Mouse (Mus musculus) cerebellum, adult 2 months (tissue): ENCODE results near the gene Sppl2c.
A peak's percentile ranks its signal among the peaks of the same experiment; 100 is the strongest.

Experiments used
- CTCF ChIP-seq: fragments of 200-500 bp; IDR thresholded peaks from 2 replicates; pipeline ENCODE4 v1.5.1; 2011; ENCODE audit warnings: low read depth, mild to moderate bottlenecking, control low read depth, low read length, moderate library complexity, borderline replicate concordance; ENCODE audit not compliant: insufficient read depth
- POLR2A ChIP-seq: fragments of 200-500 bp; IDR thresholded peaks from 2 replicates; pipeline ENCODE4 v1.6.1; 2011; ENCODE audit warnings: low read length, control low read depth, borderline replicate concordance; ENCODE audit not compliant: insufficient read depth

DNA sequence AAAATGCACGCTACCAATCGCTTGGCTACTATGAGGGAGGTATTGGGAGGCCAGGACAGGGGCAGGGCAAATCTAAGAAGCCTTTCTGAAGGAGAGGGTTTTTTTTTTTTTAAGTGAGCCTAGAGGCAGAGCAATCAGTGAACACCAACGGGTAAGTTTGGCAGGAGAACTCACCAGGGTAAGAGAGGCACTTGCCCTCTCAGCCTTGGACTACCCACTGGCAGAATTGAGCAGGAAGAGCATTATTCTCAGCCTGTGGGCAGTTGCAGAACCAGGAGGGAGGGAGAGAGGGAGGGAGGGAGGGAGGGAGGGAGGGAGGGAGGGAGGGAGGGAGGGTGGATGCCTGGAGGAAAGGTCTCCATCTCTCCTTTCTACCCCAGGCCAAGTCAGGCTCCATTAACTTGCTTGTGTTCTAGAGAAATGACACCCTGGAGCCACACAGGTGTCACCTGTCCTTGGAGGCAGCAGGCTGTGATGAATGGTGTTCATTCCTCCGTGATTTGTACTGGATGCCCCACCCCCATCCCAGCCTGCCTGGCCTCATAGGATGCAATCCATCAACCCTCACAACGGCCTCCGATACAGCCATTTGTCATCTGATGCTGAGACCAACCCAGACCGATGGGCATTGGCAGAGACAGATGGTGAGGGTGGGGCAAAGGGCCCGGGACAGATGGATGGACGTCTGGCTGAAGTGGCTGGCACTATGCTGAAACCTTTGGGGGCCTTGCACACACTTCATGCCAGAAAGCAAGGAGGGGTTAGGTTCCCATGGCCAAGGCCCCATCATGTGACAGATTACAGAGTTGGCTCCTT is 31.1 kb upstream of the Sppl2c start:
- TF ChIP-seq CTCF, result no peak
- TF ChIP-seq POLR2A, result peak; percentile 35; the same call in 1 of the 2 replicates
